Mouse (Mus musculus): Measurements from ENCODE around the gene Olfr1359.
"Not testable (repeated sequence)": the region's sequence is repeated elsewhere in the genome, so short reads cannot be mapped to it uniquely, and the experiment has no call there.

Gene Olfr1359

DNA sequence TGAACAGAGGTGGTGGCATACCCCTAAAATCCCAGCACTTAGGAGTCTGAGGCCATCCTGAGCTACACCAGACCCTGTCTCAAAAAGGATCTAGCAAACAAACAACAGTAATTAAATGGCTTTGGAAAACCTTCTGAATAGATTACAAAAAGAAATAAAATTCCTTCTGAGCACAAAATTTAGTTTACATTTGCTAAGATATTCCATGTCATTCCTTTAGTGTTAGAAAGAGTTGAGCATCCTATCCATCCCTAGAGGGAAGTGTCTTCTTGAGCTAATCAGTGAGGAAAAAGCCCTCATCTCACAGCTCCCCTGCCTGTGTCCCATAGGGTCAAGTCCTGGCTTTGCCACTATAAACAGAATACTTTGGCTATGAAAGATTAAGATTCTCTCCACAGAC is at the start of gene Olfr1359:
Gene Olfr1359 (plus strand): TSS at position 301 of the 400 bp plus-strand sequence.
- DNase-seq, result no peak

DNA sequence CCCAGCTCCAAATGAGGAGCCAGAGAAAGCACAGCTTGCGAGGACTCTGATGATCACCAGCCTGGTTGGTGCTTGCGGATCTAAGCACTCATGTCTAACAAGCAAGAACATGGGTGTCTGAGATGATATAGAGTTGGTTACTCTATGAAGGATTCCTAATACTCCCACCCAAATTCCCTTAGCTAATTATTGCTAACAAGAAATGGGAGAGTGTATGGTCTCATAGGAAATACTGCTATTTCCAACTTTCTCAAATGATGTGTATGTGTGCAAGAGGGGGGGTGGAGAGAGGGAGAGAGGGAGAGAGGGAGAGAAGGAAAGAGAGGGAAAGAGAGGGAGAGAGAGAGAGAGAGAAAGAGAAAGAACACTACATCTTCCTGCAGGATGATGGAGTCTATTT is 34.6 kb upstream of the Olfr1359 start, which contains the start of gene Olfr1361:
Gene Olfr1361 (minus strand): TSS at position 101 of the 400 bp plus-strand sequence.
- no peak for DNase-seq

DNA sequence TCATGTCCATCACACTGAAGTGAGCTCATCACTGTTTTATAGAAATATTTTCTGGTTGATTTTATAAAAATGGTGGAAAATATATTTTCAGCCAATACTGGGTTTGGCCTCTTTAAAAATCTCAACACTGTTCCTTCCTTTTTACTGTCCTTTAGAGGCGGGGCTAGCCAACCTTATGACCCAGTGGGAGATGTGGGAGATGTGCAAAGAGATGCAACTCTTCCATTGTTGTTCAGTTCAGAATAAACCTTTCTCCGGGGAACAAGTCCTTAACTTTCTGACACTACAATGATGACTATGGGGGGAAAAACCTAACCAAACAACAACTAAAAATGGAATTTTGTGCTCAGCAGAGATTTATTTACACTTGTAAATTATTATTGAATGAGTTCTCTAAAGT is 20.6 kb upstream of the Olfr1359 start, which contains the start of gene Olfr1360:
Gene Olfr1360 (minus strand): TSS at position 101 of the 400 bp plus-strand sequence.
- DNase-seq, result no peak

DNA sequence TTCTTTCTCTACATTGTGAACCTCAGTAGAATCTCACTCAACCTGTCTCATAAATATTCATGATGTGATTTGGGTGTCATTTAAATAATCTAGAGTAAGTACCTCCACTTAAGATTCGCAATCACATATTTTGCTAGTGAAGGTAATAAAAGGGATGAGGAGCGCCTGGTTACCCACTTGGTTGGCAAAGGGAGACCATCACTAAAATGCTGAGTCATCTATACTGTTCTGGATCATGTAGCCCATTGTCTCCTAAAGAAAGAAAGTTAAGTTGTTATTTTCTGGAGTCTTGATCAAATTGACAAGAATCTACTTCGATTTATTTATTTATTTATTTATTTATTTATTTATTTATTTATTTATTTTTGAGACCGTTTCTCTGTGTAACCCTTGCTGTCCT is 8.8 kb downstream of the Olfr1359 start:
- no peak for DNase-seq

DNA sequence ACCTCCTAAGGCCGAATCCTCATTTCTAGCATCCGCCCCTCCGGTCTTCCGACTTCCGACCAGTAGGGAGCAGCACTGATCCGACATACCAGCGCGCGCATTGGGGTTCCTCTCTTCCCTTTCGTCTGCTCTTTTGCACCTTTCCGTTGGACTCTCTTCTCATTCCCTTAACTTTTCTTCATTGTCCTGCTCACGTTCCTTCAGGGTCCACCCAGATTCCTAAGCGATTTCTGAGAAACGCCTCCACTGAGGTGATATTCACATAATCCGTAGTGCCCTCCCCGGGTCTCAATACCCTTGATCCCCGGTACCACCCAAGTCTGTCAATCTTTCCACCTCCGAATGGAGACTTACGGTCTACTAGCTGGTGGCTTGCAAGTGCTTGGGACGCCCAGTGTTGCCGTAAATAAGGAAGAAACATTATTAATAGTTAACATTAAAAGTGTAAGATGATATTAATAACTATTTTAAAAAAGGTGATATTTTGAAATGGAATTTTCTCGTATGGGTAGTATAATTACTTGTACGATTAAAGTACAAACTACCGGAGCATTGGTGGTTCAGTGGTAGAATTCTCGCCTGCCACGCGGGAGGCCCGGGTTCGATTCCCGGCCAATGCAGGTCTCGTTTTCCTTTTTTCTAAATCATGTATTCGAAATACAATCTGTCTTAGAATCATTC is 12.3 kb downstream of the Olfr1359 start:
- peak; percentile 73 to 78 for DNase-seq

DNA sequence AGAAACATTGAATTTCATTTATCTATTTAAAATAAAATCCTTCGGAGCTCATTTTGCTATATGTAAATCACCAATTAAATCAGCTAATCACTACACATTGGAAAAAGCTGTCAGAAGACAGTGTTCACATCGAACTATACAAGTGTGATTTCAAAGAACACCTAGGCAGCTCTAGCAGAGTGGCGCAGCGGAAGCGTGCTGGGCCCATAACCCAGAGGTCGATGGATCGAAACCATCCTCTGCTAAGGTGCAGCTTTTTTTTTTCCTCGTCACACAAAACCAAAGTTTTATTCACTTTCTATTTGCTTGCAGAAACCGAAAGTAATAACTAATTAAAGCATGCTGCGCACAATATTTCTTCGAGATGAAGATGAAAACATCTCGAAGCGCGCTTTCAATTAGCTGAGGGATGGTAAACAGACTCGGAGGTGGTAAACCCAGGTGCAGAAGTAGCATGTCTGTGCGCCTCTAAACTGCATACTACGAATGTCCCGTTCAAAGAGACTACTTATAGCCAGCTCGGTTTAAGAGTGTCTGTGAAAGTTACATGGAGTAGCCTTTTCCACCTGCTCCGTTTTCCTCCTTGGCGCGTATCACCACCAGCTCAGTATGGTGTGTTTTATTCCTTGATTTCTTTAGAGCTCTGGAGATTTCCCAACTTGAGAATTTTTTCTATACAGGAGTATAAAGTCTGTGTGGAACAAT is 13.1 kb downstream of the Olfr1359 start:
- peak; percentile 51 to 75 for DNase-seq

DNA sequence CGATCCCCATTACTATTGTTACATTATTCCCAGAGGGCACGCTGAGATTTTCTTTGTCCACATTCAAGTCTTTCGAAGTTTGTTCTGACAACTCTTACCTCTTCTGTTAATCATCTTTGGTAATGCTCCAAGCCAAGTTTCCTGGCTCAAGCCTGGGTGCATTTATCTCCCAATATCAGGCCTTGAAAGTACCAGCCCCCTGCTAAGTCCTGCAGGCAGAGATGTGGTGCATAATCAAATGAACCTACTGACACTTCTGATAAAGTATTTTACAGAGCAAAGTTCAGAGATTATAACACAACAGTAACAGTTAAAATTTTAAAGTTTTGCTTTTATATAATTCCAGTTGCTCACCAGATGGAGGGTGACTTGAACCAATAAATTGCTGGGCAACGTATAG is 13.8 kb downstream of the Olfr1359 start:
- no peak for DNase-seq

DNA sequence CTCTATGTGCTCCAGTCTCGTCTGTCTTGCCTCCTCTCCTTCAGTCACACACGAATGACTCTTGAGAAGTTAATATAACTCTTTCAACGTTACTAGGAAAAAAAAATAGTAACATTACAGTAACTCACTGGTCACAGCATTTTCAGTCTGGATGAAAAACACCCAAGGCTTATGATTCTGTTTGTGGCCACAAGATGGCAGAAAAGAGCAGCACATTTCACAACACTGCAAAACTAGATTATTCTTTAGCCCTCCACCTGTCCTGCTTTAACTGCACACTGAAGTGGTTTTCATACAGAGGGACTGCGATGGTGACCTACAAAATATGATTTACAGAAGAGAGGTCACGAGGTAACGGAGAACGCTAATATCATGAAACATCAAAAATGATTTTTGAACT is 16.8 kb downstream of the Olfr1359 start:
- peak in 1 of 2 experiments; percentile 54 for DNase-seq

DNA sequence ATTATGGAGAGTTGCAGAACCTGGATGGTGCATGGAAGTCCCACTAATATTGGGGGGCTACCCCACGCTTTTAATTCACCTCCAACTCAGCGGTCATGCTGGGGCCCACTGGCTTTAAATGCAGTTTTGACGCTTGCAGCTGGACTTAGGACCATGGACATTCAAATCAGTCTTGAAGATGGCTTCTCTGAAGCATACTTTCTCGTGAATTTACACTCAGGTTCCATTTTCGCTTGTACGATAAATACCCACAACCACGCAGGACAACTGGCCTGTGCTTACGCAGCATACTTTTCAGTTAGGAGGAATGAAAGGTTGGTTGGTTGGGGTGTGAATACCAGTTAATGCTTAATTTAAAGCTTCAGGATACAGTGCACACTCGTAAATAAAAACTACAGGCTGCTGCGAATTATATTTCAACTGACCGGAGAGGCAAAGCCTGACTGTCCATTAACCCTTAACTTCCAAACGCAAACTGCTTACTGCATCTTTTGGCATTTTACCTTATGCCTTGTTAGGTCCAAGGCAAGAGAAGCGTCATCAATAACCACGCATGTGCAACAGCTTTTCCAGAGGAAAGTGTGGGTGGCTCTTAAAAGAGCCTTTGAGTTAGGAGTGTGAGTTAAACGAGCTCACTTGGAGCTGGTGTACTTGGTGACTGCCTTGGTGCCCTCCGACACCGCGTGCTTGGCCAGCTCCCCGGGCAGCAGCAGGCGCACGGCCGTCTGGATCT is 17.4 kb downstream of the Olfr1359 start:
- no peak for DNase-seq

DNA sequence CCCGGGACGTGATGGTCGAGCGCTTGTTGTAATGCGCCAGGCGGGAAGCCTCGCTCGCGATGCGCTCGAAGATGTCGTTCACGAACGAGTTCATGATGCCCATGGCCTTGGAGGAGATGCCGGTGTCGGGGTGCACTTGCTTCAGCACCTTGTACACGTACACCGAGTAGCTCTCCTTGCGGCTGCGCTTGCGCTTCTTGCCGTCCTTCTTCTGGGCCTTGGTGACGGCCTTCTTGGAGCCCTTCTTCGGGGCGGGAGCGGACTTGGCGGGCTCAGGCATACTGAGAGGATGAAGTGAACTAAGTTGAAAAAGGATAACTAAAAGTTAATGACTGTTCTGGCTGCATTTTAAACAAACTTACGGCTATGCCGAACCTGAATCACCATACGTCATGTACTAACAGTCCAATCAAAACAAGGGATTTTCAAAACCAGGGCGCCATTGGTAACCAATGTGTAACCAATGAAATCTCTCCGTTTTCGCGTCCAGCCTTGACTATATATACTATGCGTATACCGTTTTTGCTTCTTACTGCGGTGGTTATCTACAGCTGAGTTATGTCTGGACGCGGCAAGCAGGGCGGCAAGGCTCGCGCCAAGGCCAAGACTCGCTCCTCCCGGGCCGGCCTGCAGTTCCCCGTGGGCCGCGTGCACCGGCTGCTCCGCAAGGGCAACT is 18.1 kb downstream of the Olfr1359 start, which contains the start of the genes Hist1h2bl and Hist1h2ai:
Gene Hist1h2bl (minus strand): TSS at position 280 of the 676 bp plus-strand sequence.
Gene Hist1h2ai (plus strand): TSS at position 559 of the 676 bp plus-strand sequence.
- DNase-seq, result peak; percentile 62 to 85

DNA sequence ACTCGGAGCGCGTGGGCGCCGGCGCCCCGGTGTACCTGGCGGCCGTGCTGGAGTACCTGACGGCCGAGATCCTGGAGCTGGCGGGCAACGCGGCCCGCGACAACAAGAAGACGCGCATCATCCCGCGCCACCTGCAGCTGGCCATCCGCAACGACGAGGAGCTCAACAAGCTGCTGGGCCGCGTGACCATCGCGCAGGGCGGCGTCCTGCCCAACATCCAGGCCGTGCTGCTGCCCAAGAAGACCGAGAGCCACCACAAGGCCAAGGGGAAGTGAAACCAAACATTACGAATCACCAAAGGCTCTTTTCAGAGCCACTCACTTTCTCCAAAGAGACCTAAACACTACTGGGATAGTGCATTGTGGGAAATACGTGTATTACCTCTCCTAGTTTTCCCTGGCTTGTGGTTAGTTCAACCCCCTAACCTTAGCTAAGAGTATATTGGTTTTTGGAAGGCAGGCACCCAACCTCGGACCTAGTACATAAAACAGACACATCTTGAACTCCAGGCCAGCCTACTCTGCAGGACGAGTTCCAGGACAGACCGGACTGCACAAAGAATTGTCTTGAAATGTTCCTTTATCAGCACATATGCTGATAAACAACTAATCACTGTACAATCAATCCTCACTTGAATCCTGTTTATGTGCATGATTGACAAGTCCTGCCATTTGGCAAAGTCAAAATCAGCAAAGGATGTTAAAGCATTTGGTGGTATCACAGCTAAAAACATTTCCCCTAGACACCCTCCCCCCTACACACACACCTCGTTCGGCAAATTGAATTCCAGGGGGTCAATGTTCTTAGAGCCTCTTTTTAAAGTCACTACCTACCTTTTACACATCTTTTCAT is 18.9 kb downstream of the Olfr1359 start:
- not testable (repeated sequence) for DNase-seq

DNA sequence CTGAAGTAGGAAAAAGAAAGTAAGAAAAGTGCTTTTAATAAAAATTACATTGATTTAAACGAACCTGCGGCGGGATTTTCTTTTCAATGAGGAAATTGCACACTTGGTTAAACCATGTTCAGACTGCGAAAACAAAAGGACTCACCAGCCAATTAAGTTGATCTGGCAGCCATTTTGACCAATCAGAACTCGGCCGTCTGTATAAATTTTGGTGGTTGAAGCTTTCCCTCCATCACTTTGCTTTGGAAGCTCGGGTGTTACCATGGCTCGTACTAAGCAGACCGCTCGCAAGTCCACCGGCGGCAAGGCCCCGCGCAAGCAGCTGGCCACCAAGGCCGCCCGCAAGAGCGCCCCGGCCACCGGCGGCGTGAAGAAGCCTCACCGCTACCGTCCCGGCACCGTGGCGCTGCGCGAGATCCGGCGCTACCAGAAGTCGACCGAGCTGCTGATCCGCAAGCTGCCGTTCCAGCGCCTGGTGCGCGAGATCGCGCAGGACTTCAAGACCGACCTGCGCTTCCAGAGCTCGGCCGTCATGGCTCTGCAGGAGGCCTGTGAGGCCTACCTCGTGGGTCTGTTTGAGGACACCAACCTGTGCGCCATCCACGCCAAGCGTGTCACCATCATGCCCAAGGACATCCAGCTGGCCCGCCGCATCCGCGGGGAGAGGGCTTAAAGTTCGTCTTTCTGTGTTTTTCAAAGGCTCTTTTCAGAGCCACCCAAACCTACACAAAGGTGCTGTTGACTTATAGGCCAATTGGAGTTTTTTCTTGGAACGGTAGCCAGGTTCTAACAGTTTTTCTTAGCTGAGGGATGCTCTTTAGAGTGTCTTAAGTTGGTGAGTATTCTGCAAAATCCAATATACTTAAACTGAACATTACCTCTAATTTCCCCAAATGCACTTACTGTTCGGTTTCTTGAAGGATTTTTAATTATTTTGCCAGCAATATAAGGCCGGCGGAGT is 19.8 kb downstream of the Olfr1359 start, which contains the start of gene Hist1h3h:
Gene Hist1h3h (plus strand): TSS at position 263 of the 961 bp plus-strand sequence.
- peak; percentile 72 to 86 for DNase-seq

DNA sequence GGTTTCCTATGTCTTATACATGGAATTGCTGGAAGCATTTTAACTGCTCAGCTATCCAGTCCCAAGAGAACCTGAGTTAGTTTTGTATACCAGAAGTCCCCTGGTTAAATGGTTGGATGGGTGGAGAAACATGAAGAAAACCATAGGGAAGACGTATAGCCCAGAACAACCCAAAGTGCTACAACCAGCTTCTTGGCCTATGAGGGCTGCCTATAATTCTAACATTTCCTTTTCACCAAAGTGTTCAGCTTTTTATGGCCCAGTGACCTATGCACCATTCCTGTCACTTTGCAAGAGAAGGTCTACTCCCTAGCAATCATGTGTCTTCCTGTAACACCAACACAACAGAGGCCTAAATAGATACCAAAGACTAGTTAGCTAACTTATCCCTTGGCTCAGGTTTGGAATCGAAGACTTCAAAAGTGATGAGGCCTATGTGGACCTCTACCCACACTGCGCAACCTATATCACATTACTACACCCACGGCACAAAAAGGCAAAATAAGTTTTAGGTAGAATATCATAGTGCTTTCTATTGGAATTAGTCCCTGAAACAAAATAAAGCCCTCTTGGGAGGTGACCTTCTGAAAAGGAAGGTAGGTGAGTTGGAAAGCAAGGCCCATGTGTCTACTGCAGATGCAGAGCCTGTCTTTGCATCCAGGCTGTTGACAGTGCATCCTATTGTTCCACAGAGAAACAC is 20.6 kb downstream of the Olfr1359 start:
- no peak for DNase-seq

DNA sequence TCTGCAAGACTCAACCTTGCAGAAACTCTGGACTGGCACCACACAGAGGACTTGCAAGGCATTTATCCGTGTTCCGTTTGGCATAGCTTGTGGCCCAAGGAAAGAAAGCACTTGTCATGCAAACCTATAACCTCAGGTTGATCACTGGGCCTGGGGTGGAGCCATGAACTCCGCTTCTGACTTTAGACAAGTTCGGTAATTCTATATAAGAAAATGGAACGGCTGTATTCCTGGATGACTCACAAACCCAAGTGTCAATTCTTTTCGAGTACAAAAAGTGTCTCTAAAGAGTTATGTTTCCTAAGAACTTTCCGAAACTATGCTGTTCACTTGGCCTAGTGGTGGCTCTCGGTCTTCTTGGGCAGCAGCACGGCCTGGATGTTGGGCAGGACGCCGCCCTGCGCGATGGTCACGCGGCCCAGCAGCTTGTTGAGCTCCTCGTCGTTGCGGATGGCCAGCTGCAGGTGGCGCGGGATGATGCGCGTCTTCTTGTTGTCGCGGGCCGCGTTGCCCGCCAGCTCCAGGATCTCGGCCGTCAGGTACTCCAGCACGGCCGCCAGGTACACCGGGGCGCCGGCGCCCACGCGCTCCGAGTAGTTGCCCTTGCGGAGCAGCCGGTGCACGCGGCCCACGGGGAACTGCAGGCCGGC is 23.3 kb downstream of the Olfr1359 start:
- not testable (repeated sequence) for DNase-seq

DNA sequence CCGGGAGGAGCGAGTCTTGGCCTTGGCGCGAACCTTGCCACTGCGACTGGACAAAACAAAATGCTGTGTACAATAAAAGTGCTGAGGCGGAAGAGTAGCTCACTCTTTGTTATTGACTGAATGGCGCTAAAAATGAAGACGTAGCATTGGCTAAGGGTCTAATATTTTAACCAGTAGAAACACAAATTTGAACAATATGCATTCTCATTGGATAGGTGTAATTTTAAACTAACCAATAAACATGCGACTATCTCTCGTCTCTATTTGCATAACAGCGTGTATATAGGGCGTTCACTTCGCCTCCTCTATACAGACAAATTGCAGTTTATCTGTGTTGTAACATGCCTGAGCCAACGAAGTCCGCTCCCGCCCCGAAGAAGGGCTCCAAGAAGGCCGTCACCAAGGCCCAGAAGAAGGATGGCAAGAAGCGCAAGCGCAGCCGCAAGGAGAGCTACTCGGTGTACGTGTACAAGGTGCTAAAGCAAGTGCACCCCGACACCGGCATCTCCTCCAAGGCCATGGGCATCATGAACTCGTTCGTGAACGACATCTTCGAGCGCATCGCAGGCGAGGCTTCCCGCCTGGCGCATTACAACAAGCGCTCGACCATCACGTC is 24.0 kb downstream of the Olfr1359 start, which contains the start of gene Hist1h2bm:
Gene Hist1h2bm (plus strand): TSS at position 288 of the 616 bp plus-strand sequence.
- peak; percentile 55 to 71 for DNase-seq

DNA sequence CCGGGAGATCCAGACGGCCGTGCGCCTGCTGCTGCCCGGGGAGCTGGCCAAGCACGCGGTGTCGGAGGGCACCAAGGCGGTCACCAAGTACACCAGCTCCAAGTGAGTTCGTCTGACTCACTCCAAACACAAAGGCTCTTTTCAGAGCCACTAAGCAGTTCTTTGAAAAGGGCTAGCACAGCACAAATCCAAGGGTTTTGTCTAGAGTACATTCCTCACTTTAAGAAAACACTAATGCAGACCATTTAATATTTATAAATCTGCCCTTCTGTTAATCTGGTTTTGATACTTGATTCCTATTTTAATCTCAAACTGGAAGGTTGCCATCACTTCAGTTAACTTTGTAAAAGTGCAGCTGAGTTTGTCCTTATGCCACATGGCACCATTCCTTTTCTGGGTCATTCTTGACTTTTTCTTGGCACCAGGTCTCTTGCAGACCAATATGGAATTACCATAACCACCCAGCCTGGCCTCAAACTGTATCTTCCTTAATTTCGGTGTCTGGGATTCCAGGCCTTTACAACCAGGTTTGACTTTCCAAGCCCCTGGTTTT is 24.5 kb downstream of the Olfr1359 start:
- DNase-seq, result no peak

DNA sequence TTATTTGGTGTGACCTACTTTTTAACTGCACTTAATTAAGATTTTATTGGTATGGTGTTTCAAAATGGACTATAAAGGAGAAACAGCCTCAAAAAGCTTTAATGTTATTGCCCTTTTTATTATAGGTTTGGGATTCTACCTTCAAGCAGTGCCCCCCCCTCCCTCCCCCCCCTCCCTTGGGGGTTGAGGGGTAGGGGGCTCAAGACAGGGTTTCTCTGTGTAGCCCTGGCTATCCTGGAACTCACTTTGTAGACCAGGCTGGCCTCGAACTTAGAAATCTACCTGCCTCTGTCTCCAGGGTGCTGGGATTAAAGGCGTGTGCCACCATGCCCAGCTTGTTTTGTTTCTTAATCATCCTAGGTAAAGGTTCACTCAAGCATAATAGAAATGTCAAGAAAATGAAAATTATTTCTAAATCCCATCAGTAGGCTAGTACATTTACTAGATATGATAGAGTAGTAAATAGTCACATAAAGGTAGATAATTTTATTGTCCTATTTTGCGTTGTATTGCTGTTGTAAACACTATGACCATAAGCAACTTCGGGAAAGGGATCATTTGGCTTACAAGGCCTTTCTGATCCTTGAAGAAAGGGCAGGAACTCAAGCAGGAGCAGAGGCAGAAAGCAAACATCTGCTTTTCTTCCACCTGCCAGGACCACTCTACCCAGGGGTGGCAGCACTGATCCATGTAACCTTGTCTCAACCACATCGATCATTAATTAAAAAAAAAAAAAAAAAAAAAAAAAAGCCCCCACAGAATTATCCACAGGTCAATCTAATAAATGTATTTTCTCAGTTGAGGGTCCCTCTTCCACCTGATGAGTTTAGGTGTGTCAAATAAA is 25.3 kb downstream of the Olfr1359 start:
- no peak for DNase-seq
